Mouse (Mus musculus) thymus, adult 2 months (tissue): ENCODE measurements around the gene Pfkfb3.

ENCODE experiments used
- CTCF ChIP-seq: fragments of 200-500 bp; IDR thresholded peaks from 2 replicates; pipeline ENCODE4 v1.5.1; 2012; ENCODE audit warnings: mild to moderate bottlenecking, control low read depth, low read length, moderate library complexity, borderline replicate concordance; ENCODE audit not compliant: control insufficient read depth, poor library complexity, insufficient read depth; ENCODE audit errors: extremely low read depth
- POLR2A ChIP-seq: fragments of 200-500 bp; IDR thresholded peaks from 2 replicates; pipeline ENCODE4 v1.6.1; 2012; ENCODE audit warnings: mild to moderate bottlenecking, low read length, control low read depth, moderate library complexity; ENCODE audit not compliant: control insufficient read depth, poor library complexity, insufficient read depth; ENCODE audit errors: extremely low read depth

DNA sequence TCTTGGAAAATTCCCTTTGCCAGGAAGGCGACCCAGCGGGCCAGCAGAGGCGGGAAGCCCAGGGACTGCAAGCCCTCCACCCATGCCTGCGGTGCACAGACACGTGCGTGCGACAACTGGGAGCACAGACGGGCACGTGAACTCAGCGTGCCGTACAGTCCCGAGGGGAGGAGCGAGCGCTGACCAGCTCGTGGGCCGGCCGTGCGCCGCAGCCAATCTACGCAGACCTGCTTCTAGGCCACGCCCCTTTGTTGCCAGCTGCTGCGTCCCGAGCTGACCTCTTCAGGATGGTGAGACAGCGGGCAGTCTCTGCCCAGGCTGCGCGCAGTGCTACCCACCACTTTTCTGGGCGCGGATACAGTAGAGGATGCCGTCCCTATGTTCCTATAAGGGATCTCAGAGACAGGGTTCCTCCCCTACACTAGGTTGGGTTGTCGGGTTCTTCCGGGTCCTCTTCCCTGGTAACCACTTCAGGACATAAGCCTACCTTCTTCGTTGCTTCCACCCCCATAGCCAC is 18.4 kb downstream of the Pfkfb3 start:
- TF ChIP-seq CTCF = no peak
- no peak for TF ChIP-seq POLR2A
